Mouse (Mus musculus) lung, embryonic 15.5 days (tissue): ENCODE measurements around the gene Wbp2. TPM values are rescaled to one million over a fixed set of nuclear protein-coding genes. Genes with fewer than 3 reads are reported as not detected.

ENCODE experiments used
- ATAC-seq: fragments of 200-750 bp; cut with Nextera tagmentation; 2 replicates; pipeline ENCODE4 v1.8.0; 2017; ENCODE audit warnings: moderate number of reproducible peaks, borderline replicate concordance; ENCODE audit not compliant: low FRiP score, low TSS enrichment; ENCODE audit errors: extremely low read depth
- H3K27ac ChIP-seq: fragments of 300-500 bp; sonication (generic); 2 replicates; pipeline ENCODE4 v1.5.1; 2015; ENCODE audit warnings: moderate library complexity, mild to moderate bottlenecking, inconsistent platforms
- H3K27me3 ChIP-seq: fragments of 300-500 bp; sonication (generic); 2 replicates; pipeline ENCODE4 v1.6.1; 2015; ENCODE audit warnings: inconsistent platforms
- H3K36me3 ChIP-seq: fragments of 300-500 bp; sonication (generic); 2 replicates; pipeline ENCODE4 v1.6.1; 2015; ENCODE audit warnings: inconsistent platforms
- H3K4me1 ChIP-seq: fragments of 300-500 bp; sonication (generic); 2 replicates; pipeline ENCODE4 v1.6.1; 2015; ENCODE audit warnings: inconsistent platforms
- H3K4me2 ChIP-seq: fragments of 300-500 bp; sonication (generic); 2 replicates; pipeline ENCODE4 v1.6.1; 2015; ENCODE audit warnings: inconsistent platforms, mild to moderate bottlenecking, moderate library complexity
- H3K4me3 ChIP-seq: fragments of 300-500 bp; sonication (generic); 2 replicates; pipeline ENCODE4 v1.5.1; 2015; ENCODE audit warnings: mild to moderate bottlenecking, inconsistent platforms
- H3K9ac ChIP-seq: fragments of 300-500 bp; sonication (generic); 2 replicates; pipeline ENCODE4 v1.6.1; 2015; ENCODE audit warnings: inconsistent platforms
- H3K9me3 ChIP-seq: fragments of 300-500 bp; sonication (generic); 2 replicates; pipeline ENCODE4 v1.6.1; 2016; ENCODE audit warnings: inconsistent platforms
- WGBS: fragments of 180-500 bp; shearing (Covaris S2); methylation state at CpG from one replicate; pipeline ENCODE4 v1.1.7; 2015; 5-methylcytosine and 5-hydroxymethylcytosine counted together
- polyA plus RNA-seq: library from polyadenylated mRNA; unstranded; fragments of >200 nt; fragmentation: Nextera tagmentation; extraction: Ambion mirVana; gene quantifications from 2 replicates; pipeline ENCODE4 v1.2.1, GENCODE M21; 2015

Gene Wbp2
- 58.0 and 67.9 TPM in 2 replicates for polyA plus RNA-seq

DNA sequence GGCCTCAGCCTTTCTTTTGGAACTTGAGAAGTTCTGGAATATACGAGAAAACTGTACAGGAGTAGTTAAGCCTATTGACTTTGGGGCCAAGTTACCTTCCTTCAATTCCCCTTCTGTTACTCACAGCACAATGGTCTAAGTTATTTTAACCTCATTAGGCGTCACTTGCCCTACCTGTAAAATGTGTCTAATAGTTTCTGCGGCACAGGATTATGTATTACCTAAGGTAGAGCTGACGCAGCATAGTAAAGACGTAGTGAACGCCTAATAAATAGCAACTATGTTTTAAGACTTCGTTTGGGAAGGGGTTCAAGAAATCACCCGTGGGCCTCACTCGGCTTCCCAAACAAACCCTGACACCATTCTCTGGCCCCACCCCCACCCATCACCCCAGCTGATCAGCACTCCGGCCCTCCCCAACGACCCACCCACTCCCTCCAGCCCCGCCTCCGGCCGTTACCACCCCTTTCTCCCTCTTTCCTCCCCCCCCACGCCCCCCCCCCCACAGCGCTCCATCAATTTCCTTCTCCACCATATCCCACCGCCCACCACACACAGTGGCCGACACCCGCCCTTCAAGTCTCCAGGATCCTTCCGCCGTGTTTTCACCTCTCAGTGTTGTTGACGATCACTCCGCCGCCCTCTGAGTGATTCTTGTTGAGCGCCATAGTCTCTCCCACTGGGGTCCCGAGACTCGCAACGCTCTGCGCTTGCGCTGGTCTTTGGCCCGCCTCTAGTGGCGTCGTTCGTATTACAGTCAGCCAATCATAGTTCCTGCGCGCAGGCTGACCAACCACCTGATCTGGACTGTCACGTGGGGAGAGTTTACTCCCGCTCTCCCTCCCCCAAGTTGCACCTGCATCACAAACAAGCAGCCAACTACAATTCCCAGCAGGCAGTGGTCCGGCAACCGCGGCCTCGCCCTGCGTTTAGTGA is at the start of gene Wbp2:
Gene Wbp2 (minus strand): TSS at position 738 of the 936 bp plus-strand sequence.
- Histone ChIP-seq H3K9me3 (no peaks in the 10 kb centered on the region), H3K36me3 (peaks cover 20% of the 10 kb centered on the region), H3K9ac (peak within 1 kb of the TSS; percentile 43), H3K27ac (peak within 1 kb of the TSS; percentile 79), H3K27me3 (no peaks in the 10 kb centered on the region), H3K4me1 (peaks cover 18% of the 10 kb centered on the region), H3K4me2 (peak within 1 kb of the TSS; percentile 61), H3K4me3 (peak within 1 kb of the TSS; percentile 51)
- ATAC-seq = peak; percentile 96
- 3% methylated on average over 37 of the region's 43 CpGs for WGBS

DNA sequence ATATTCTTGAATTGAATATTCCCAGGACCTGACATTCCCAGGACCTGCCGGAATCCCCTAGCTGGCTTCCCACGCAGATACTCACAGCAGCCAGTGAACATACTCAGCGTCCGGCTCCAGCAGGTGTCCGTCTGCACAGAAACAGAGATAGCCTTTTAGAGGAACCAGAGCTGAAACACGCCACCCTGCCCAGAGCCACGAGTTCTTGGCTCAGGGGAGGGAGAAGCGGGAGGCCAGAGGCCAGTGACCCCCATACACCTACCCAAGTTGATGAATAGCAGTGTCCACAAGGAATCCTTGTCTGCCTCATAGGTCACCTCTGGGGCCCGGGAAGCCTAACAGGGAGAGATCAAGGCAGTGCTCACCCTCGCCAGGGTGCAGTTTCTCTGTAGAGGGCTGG is 47.4 kb upstream of the Wbp2 start:
- no peak overlapping the region for H3K27ac ChIP-seq
- no peak overlapping the region for H3K9ac ChIP-seq
- peaks cover 34% of the 10 kb centered on the region for H3K4me1 ChIP-seq
- no peak overlapping the region for H3K4me3 ChIP-seq
- no peak for ATAC-seq
- H3K9me3 ChIP-seq = no peaks in the 10 kb centered on the region
- H3K4me2 ChIP-seq = no peak overlapping the region
- no peaks in the 10 kb centered on the region for H3K27me3 ChIP-seq
- 83% methylated on average over 10 of the region's 10 CpGs for WGBS
- H3K36me3 ChIP-seq = peaks cover 40% of the 10 kb centered on the region

GRCm38 (mm10) chr11:116133497-116133896 is 46.7 kb upstream of the Wbp2 start:
- no peak for ATAC-seq
- Histone ChIP-seq H3K9me3 (no peaks in the 10 kb centered on the region), H3K4me3 (no peak overlapping the region), H3K9ac (no peak overlapping the region), H3K27me3 (no peaks in the 10 kb centered on the region), H3K4me1 (peaks cover 37% of the 10 kb centered on the region), H3K4me2 (no peak overlapping the region), H3K36me3 (peaks cover 40% of the 10 kb centered on the region), H3K27ac (no peak overlapping the region)
- WGBS = 77% methylated on average over 5 of the region's 5 CpGs

DNA sequence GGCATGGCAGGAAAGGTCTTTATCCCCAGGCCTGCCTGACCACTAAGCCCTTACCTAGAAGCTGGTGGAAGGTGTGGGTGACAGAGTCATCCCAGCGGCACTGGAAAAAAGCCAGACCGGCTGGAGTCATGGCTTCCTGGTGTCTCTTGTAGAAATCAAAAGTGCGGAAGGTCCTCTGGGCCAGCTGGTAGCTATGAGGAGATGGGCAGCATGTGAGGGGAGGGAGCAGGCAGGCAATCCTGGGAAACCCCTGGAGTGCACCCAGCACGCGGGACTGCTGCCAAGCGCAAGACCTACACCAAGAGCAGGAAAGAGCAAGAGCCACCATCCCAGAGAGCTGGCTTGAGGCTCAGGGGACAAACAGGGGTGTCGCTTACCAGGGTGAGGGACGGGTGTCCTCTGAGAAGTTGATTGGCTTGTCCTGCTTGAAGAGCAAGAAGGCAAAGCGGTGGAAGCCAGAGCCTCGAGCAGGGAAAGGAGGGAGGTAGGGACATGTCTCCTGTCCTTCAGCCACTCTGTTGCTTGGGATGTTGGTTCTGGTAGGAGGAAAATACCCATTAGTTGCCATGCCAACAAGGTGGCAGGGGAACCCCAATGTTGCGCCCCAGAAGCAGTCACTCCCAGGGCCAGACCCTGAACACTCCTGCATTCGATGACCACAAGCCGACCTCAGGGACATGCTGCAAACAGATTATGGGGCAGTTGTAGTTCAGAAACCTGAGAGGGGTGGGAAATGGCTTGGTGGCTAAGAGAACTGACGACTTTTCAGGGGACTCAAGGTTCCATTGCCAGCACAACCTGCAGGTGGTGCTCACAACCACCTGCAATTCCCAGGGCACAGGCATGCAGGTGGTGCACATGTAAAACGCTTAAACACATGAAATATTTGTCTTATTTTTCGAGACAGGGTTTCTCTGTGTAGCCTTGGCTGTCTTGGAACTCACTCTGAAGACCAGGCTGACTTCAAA is 45.9 kb upstream of the Wbp2 start:
- no peak overlapping the region for H3K9ac ChIP-seq
- H3K4me3 ChIP-seq = no peak overlapping the region
- H3K27ac ChIP-seq = 0 out of 2 replicates have a peak overlapping the region, but pooled peaks have one; percentile 33
- H3K27me3 ChIP-seq = no peaks in the 10 kb centered on the region
- H3K4me2 ChIP-seq = no peak overlapping the region
- ATAC-seq = no peak
- H3K36me3 ChIP-seq = peaks cover 40% of the 10 kb centered on the region
- no peaks in the 10 kb centered on the region for H3K9me3 ChIP-seq
- H3K4me1 ChIP-seq = peaks cover 41% of the 10 kb centered on the region
- 78% methylated on average over 16 of the region's 16 CpGs for WGBS

- Histone ChIP-seq H3K27ac (peak overlapping the region; percentile 96), H3K4me2 (peak overlapping the region; percentile 67), H3K36me3 (peaks cover 40% of the 10 kb centered on the region), H3K27me3 (no peaks in the 10 kb centered on the region), H3K4me1 (peaks cover 38% of the 10 kb centered on the region), H3K9ac (peak overlapping the region; percentile 74), H3K9me3 (no peaks in the 10 kb centered on the region), H3K4me3 (peak overlapping the region; percentile 59)
- WGBS = 76% methylated on average over 15 of the region's 15 CpGs
- no peak for ATAC-seq
These were observed 44.8 kb upstream of the Wbp2 start for GRCm38 (mm10) chr11:116131349-116132170.

DNA sequence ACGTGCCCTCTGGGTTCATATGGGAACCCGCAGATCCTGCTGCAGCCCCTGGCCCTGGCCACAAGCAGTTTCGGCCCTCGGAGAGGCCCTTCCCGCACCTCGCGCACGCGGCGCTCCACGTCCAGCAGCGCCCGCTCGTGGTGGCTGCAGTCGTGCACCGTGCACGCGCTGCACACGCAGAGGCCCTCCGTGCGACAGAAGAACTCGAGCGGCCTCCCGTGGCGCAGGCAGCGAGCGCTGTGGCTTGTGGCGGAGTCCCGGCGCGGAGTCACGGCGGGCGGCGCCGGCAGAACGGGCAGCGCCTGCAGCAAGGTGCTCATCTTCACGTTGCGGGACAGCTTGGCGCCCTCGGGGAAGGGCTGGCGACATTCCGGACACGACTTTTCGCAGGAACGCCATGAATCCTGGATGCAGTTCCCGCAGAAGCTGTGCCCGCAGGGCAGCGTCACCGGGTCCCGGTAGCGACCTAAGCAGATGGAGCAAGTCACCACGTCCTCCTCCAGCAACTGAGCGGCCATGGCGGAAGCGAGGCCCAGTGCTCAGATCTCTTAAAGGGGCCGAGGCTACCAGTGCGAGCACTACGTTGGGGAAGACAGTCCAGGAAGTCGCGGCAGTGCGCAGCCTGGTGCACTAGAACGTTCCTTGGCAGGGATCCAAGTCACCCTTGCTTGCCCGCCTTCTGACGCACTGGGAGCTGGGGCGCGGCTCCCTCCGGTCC is 43.9 kb upstream of the Wbp2 start, which contains the start of gene Trim65:
Gene Trim65 (minus strand): TSS at position 641 of the 718 bp plus-strand sequence.
- H3K27me3 ChIP-seq = no peaks in the 10 kb centered on the region
- H3K4me3 ChIP-seq = peak within 1 kb of the TSS; percentile 59
- peak within 1 kb of the TSS; percentile 96 for H3K27ac ChIP-seq
- H3K4me1 ChIP-seq = peaks cover 38% of the 10 kb centered on the region
- H3K9me3 ChIP-seq = no peaks in the 10 kb centered on the region
- WGBS = under 1% methylated on average over 69 of the region's 69 CpGs
- H3K9ac ChIP-seq = peak within 1 kb of the TSS; percentile 74
- peak within 1 kb of the TSS; percentile 67 for H3K4me2 ChIP-seq
- ATAC-seq = peak; percentile 82
- peaks cover 43% of the 10 kb centered on the region for H3K36me3 ChIP-seq

- peaks cover 41% of the 10 kb centered on the region for H3K36me3 ChIP-seq
- H3K27me3 ChIP-seq = no peaks in the 10 kb centered on the region
- peak overlapping the region; percentile 67 for H3K4me2 ChIP-seq
- H3K27ac ChIP-seq = peak overlapping the region; percentile 96
- no peak for ATAC-seq
- peak overlapping the region; percentile 74 for H3K9ac ChIP-seq
- peak overlapping the region; percentile 59 for H3K4me3 ChIP-seq
- peaks cover 38% of the 10 kb centered on the region for H3K4me1 ChIP-seq
- WGBS = 38% methylated on average over 8 of the region's 8 CpGs
- no peaks in the 10 kb centered on the region for H3K9me3 ChIP-seq
These were observed 43.2 kb upstream of the Wbp2 start for GRCm38 (mm10) chr11:116129993-116130487.

DNA sequence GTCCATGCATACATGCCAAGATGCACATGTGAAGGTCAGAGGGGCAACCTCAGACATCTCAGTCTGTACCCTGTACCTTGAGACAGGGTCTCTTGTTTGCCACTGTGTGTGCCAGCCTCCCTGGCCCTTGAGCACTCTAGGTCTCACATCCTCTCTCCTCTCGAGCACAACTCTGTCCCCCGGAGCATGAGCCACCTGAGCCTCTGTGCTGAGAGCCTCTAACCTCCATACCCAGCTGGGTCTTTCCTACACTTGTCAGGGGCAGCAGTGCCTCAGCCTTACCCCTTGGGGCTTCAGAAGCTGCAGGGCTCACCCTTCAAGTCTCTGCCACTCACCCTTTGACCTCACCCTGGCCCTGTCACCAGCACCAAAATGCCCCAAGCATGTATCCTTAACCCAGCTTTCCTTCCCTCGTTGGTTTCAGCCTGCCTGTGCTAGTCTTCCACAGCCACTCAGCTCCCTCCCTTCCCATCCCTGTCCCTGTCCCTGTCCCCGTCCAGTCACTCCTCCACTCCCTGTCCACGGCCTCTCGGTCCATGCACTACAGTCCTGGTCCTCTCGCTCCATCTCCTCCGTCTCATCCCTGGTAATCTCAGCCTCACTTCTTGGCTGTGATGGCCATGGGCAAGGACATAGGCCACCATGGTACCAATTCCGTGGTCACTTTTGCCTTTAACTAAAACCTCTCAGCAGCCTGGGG is 42.4 kb upstream of the Wbp2 start:
- H3K27ac ChIP-seq = no peak overlapping the region
- no peaks in the 10 kb centered on the region for H3K9me3 ChIP-seq
- no peaks in the 10 kb centered on the region for H3K27me3 ChIP-seq
- H3K36me3 ChIP-seq = peaks cover 33% of the 10 kb centered on the region
- ATAC-seq = no peak
- no peak overlapping the region; the same call in 1 of the 2 replicates for H3K4me2 ChIP-seq
- H3K4me3 ChIP-seq = 0 out of 2 replicates have a peak overlapping the region, but pooled peaks have one; percentile 59
- peaks cover 38% of the 10 kb centered on the region for H3K4me1 ChIP-seq
- WGBS = 76% methylated on average over 9 of the region's 9 CpGs
- H3K9ac ChIP-seq = no peak overlapping the region

- Histone ChIP-seq H3K9me3 (no peaks in the 10 kb centered on the region), H3K36me3 (peaks cover 32% of the 10 kb centered on the region), H3K9ac (peak overlapping the region; percentile 19; the same call in 1 of the 2 replicates), H3K27ac (peak overlapping the region; percentile 63), H3K4me1 (peaks cover 38% of the 10 kb centered on the region), H3K4me3 (no peak overlapping the region), H3K4me2 (peak overlapping the region; percentile 40; the same call in 1 of the 2 replicates), H3K27me3 (no peaks in the 10 kb centered on the region)
- WGBS = 69% methylated on average over 9 of the region's 9 CpGs
- ATAC-seq = no peak
These were observed 41.2 kb upstream of the Wbp2 start for GRCm38 (mm10) chr11:116127986-116128385.
